Mouse (Mus musculus): ENCODE measurements around the gene Gm3839. TPM values are rescaled to one million over a fixed set of nuclear protein-coding genes. Genes with fewer than 3 reads are reported as not detected.

Gm3839 gene
- 0.15 TPM in 1 of 2 replicates, not detected in the other for polyA plus RNA-seq (2012; ENCODE audit: low replicate concordance)

DNA sequence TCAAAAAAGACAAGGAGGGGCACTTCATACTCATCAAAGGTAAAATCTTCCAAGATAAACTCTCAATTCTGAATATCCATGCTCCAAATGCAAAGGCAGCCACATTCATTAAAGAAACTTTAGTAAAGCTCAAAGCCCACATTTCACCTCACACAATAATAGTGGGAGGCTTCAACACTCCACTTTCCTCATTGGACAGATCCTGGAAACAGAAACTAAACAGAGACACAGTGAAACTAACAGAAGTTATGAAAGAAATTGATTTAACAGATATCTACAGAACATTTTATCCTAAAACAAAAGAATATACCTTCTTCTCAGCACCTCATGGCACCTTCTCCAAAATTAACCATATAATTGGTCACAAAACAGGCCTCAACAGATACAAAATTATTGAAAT lies at the start of gene Gm3839:
Gene Gm3839 (minus strand): TSS at position 101 of the 400 bp plus-strand sequence.

Other genes starting within 250 kb of the Gm3839 start
- gene Fhit, start 194.7 kb downstream of the Gm3839 start, polyA plus RNA-seq (2012; ENCODE audit: low replicate concordance), result 0.57 and 1.6 TPM in 2 replicates
- 0.22 and 0.46 TPM in 2 replicates for gene Ptprg, start 196.8 kb upstream of the Gm3839 start, polyA plus RNA-seq (2012; ENCODE audit: low replicate concordance)